Mouse (Mus musculus): ENCODE results near the gene Tigit. TPM values are rescaled to one million over a fixed set of nuclear protein-coding genes. Genes with fewer than 3 reads are reported as not detected.

The Tigit gene
- polyA plus RNA-seq, 1 experiment from 2014 or later = not detected

DNA sequence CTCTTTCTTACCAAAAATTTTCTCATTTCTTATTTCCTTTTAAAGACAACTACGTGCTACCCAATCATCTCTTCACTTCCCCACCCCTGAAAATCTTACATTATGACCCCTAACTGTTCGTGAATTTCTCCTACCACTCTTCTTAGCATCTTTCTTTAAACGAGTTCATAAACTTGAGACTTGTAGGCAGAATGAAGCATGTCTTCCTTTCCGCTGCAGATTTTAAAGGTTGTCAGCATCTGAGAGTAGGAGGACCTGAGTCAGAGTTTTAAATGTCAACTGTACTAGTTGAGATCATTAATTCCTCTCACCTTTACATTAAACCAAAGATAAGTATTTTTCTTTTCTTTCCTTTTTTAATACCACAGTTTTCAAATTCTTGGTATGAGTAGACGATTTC is 35.3 kb downstream of the Tigit start:
- H3K36me3 ChIP-seq (ENCODE audit: control insufficient read depth, insufficient read depth, low read length) = peaks cover 13% of the 10 kb centered on the region; the same call in 1 of the 2 replicates
- H3K4me3 ChIP-seq (ENCODE audit: control insufficient read depth in 1 of 2, insufficient read depth in 1 of 2, low read depth in 1 of 2, low read length in 2 of 2) = no peak overlapping the region
- no peaks in the 10 kb centered on the region for H3K9me3 ChIP-seq (ENCODE audit: control insufficient read depth, low read length)
- peaks cover 2 to 20% of the 10 kb centered on the region in 2 experiments; a peak in 3 of 4 replicates for H3K4me1 ChIP-seq (ENCODE audit: control insufficient read depth in 2 of 2, insufficient read depth in 2 of 2, low read length in 2 of 2)
- no peak overlapping the region for H3K27ac ChIP-seq (replicated peaks in 1 of 2; ENCODE audit: control insufficient read depth in 1 of 2, insufficient read depth in 1 of 2, low read depth in 2 of 2, low read length in 2 of 2)
- H3K27me3 ChIP-seq (ENCODE audit: control insufficient read depth, insufficient read depth, low read length) = no peaks in the 10 kb centered on the region
- no peak overlapping the region for H3K9ac ChIP-seq (ENCODE audit: low read length)
- H3K4me2 ChIP-seq (ENCODE audit: low read length) = no peak overlapping the region
- ATAC-seq (ENCODE audit: insufficient number of reproducible peaks, insufficient read depth, low FRiP score, low read depth) = no peak
- WGBS = 82% methylated on average over 5 of the region's 5 CpGs

DNA sequence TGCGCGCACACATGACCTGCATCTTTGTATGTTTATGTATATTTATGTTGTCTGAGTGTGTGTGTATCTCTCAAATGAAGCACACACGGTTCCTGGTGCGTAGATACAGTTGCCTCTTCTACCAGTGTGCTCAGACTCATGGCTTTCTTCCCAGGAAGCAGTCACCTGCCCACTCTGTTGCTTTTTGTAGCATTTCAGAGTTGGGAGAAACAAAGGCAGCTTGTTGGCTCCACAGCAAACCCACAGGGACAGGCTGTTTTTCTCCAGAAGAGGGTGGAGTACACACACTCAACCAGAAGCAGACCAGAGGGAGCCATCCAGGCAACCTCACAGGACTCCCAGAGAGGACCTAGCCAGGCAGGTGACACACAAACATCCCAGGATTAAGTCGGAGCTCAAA is 38.0 kb downstream of the Tigit start:
- Histone ChIP-seq H3K4me2 (ENCODE audit: low read length) (no peak overlapping the region), H3K9me3 (ENCODE audit: control insufficient read depth, low read length) (no peaks in the 10 kb centered on the region), H3K36me3 (ENCODE audit: control insufficient read depth, insufficient read depth, low read length) (peaks cover 13% of the 10 kb centered on the region; the same call in 1 of the 2 replicates), H3K27me3 (ENCODE audit: control insufficient read depth, insufficient read depth, low read length) (no peaks in the 10 kb centered on the region), H3K9ac (ENCODE audit: low read length) (no peak overlapping the region), H3K4me3 (ENCODE audit: control insufficient read depth in 1 of 2, insufficient read depth in 1 of 2, low read depth in 1 of 2, low read length in 2 of 2) (no peak overlapping the region), H3K27ac (replicated peaks in 1 of 2; ENCODE audit: control insufficient read depth in 1 of 2, insufficient read depth in 1 of 2, low read depth in 2 of 2, low read length in 2 of 2) (no peak overlapping the region), H3K4me1 (ENCODE audit: control insufficient read depth in 2 of 2, insufficient read depth in 2 of 2, low read length in 2 of 2) (peaks cover 0 to 6% of the 10 kb centered on the region in 2 experiments; a peak in 1 of 4 replicates)
- no peak for ATAC-seq (ENCODE audit: insufficient number of reproducible peaks, insufficient read depth, low FRiP score, low read depth)
- WGBS = 84% methylated on average over 5 of the region's 5 CpGs

DNA sequence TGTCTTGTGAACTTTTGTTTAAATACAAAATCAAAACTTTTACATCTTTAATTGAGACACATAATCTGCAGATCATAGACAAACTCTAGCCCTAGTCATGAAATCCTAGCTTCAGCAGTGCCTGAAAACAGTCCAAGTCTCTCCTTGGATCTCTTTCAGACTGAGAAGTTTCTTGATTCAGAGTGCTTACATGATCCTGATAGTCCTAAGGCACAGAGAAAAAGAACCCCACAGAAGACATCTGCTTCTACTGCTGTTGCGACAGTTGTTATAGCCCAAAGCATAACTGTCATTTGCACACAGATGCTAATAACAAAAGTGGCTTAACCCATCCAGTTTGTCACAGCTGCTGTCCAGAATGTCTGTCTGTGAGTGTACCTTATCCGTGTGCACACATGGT is 38.7 kb downstream of the Tigit start:
- H3K4me1 ChIP-seq (ENCODE audit: control insufficient read depth in 2 of 2, insufficient read depth in 2 of 2, low read length in 2 of 2) = peaks cover 0 to 7% of the 10 kb centered on the region in 2 experiments; a peak in 2 of 4 replicates
- H3K27me3 ChIP-seq (ENCODE audit: control insufficient read depth, insufficient read depth, low read length) = no peaks in the 10 kb centered on the region
- no peak overlapping the region for H3K9ac ChIP-seq (ENCODE audit: low read length)
- H3K4me2 ChIP-seq (ENCODE audit: low read length) = no peak overlapping the region
- no peak overlapping the region; a peak in 1 of 4 replicates for H3K27ac ChIP-seq (replicated peaks in 1 of 2; ENCODE audit: control insufficient read depth in 1 of 2, insufficient read depth in 1 of 2, low read depth in 2 of 2, low read length in 2 of 2)
- WGBS = 55% methylated on average over 2 of the region's 2 CpGs
- H3K4me3 ChIP-seq (ENCODE audit: control insufficient read depth in 1 of 2, insufficient read depth in 1 of 2, low read depth in 1 of 2, low read length in 2 of 2) = no peak overlapping the region
- ATAC-seq (ENCODE audit: insufficient number of reproducible peaks, insufficient read depth, low FRiP score, low read depth) = no peak
- H3K36me3 ChIP-seq (ENCODE audit: control insufficient read depth, insufficient read depth, low read length) = peaks cover 13% of the 10 kb centered on the region; the same call in 1 of the 2 replicates
- no peaks in the 10 kb centered on the region for H3K9me3 ChIP-seq (ENCODE audit: control insufficient read depth, low read length)

DNA sequence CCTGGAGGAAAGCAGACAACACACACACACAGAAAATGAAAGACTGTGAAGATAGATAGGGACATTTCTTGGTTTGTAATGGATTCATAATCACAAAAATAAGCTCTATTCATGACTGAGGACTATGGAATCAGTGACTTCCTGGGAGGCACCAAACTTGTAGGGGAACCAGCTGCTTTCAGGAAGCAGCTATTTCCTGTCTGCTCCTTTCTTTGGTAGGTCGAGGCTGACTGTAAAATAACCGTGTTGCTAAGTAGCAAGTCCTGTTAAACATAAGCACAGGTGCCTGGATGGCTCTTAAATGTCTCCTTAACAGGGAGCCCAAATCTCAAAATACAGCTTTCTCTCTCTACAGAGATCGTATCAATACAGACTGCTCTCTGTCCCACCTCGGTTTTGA is 39.1 kb downstream of the Tigit start:
- Histone ChIP-seq H3K4me1 (ENCODE audit: control insufficient read depth in 2 of 2, insufficient read depth in 2 of 2, low read length in 2 of 2) (peaks cover 0 to 7% of the 10 kb centered on the region in 2 experiments; a peak in 2 of 4 replicates), H3K4me2 (ENCODE audit: low read length) (no peak overlapping the region), H3K27ac (replicated peaks in 1 of 2; ENCODE audit: control insufficient read depth in 1 of 2, insufficient read depth in 1 of 2, low read depth in 2 of 2, low read length in 2 of 2) (no peak overlapping the region; a peak in 1 of 4 replicates), H3K4me3 (ENCODE audit: control insufficient read depth in 1 of 2, insufficient read depth in 1 of 2, low read depth in 1 of 2, low read length in 2 of 2) (no peak overlapping the region), H3K9me3 (ENCODE audit: control insufficient read depth, low read length) (no peaks in the 10 kb centered on the region), H3K9ac (ENCODE audit: low read length) (no peak overlapping the region), H3K27me3 (ENCODE audit: control insufficient read depth, insufficient read depth, low read length) (no peaks in the 10 kb centered on the region), H3K36me3 (ENCODE audit: control insufficient read depth, insufficient read depth, low read length) (peaks cover 13% of the 10 kb centered on the region; the same call in 1 of the 2 replicates)
- 62% methylated on average over 4 of the region's 4 CpGs for WGBS
- no peak for ATAC-seq (ENCODE audit: insufficient number of reproducible peaks, insufficient read depth, low FRiP score, low read depth)

DNA sequence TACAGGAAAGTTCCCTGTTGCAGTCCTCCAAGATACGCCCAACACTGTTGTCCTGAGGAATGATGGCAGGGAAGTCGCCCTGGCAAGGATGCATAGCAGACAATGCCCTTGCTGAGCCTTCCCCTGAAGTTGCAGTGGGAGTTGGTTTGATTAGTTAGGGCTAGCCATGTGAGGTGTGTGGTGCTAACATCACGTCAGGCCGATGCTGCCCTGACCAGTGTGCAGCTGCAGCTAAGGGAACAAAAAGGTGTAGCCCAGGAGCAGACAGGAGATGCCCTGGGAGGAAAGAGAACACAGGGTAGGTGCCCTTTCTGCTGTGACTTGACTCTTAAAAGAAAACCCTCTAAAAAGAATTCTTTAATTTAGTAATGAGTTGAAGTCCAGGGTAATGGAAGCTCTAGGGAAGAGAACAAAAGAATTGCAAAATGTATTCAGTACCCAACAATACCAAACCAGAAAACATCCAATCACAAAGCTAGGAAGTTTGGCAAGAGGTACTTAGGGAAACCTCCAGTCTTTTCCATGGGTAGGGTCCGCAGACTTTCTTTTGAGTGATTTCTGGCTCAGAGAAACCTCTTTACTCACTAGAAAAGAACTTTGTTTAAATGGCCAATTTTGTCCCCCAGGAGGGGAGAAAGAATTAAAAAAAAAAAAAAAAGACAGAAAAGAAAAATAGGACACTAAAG is 40.5 kb downstream of the Tigit start:
- no peak overlapping the region for H3K9ac ChIP-seq (ENCODE audit: low read length)
- WGBS = 83% methylated on average over 5 of the region's 5 CpGs
- no peak for ATAC-seq (ENCODE audit: insufficient number of reproducible peaks, insufficient read depth, low FRiP score, low read depth)
- no peak overlapping the region for H3K4me2 ChIP-seq (ENCODE audit: low read length)
- H3K9me3 ChIP-seq (ENCODE audit: control insufficient read depth, low read length) = no peaks in the 10 kb centered on the region
- no peak overlapping the region for H3K27ac ChIP-seq (replicated peaks in 1 of 2; ENCODE audit: control insufficient read depth in 1 of 2, insufficient read depth in 1 of 2, low read depth in 2 of 2, low read length in 2 of 2)
- H3K4me1 ChIP-seq (ENCODE audit: control insufficient read depth in 2 of 2, insufficient read depth in 2 of 2, low read length in 2 of 2) = peaks cover 2 to 7% of the 10 kb centered on the region in 2 experiments; a peak in 2 of 4 replicates
- peaks cover 22% of the 10 kb centered on the region for H3K36me3 ChIP-seq (ENCODE audit: control insufficient read depth, insufficient read depth, low read length)
- H3K27me3 ChIP-seq (ENCODE audit: control insufficient read depth, insufficient read depth, low read length) = no peaks in the 10 kb centered on the region
- H3K4me3 ChIP-seq (ENCODE audit: control insufficient read depth in 1 of 2, insufficient read depth in 1 of 2, low read depth in 1 of 2, low read length in 2 of 2) = no peak overlapping the region

DNA sequence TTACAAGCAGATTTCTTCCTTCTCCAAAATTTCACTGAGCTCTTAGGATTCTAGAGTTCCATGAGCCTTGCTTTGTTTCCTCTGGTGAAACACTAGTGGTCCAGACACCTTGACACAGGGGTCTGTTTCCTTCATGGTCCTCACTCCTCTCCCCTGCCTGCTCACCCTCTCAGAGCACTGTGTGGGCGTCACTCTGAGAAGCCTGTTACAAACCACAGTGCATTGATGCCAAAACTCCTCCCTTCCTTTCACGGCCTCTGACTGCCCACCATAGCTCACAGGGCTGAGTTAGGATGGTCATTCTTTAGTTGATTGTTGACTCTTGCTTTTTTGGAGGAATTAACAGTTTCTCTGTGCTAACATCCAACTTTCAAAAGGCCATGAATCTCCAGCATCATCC is 43.6 kb downstream of the Tigit start:
- no peaks in the 10 kb centered on the region for H3K9me3 ChIP-seq (ENCODE audit: control insufficient read depth, low read length)
- 23% methylated on average over 2 of the region's 2 CpGs for WGBS
- H3K9ac ChIP-seq (ENCODE audit: low read length) = no peak overlapping the region
- H3K27me3 ChIP-seq (ENCODE audit: control insufficient read depth, insufficient read depth, low read length) = no peaks in the 10 kb centered on the region
- no peak for ATAC-seq (ENCODE audit: insufficient number of reproducible peaks, insufficient read depth, low FRiP score, low read depth)
- H3K27ac ChIP-seq (replicated peaks in 1 of 2; ENCODE audit: control insufficient read depth in 1 of 2, insufficient read depth in 1 of 2, low read depth in 2 of 2, low read length in 2 of 2) = no peak overlapping the region
- peaks cover 8 to 23% of the 10 kb centered on the region in 2 experiments for H3K4me1 ChIP-seq (ENCODE audit: control insufficient read depth in 2 of 2, insufficient read depth in 2 of 2, low read length in 2 of 2)
- H3K36me3 ChIP-seq (ENCODE audit: control insufficient read depth, insufficient read depth, low read length) = peaks cover 17% of the 10 kb centered on the region
- H3K4me3 ChIP-seq (ENCODE audit: control insufficient read depth in 1 of 2, insufficient read depth in 1 of 2, low read depth in 1 of 2, low read length in 2 of 2) = no peak overlapping the region
- H3K4me2 ChIP-seq (ENCODE audit: low read length) = no peak overlapping the region

DNA sequence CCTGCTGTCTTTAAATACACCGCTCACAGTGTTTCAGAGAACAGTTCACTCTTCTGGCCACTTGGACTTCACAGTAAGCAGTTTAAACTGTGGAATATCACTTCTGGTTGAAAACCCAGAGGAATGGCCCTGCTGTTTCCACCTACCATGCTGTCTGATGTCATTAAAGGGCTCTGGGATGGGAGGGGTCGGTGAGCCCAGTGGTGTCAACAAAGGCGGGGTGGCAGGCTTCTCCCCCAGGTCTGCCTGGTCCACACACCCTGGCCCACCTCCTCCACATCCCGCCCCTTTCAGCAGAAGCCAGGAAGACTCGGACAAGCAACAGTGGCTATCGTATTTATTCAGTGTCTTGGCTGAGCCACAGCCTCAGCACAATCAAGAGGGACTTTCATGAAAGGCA is 44.7 kb downstream of the Tigit start:
- Histone ChIP-seq H3K36me3 (ENCODE audit: control insufficient read depth, insufficient read depth, low read length) (peaks cover 17% of the 10 kb centered on the region), H3K27me3 (ENCODE audit: control insufficient read depth, insufficient read depth, low read length) (no peaks in the 10 kb centered on the region), H3K9me3 (ENCODE audit: control insufficient read depth, low read length) (no peaks in the 10 kb centered on the region), H3K9ac (ENCODE audit: low read length) (no peak overlapping the region), H3K4me1 (ENCODE audit: control insufficient read depth in 2 of 2, insufficient read depth in 2 of 2, low read length in 2 of 2) (peaks cover 10 to 28% of the 10 kb centered on the region in 2 experiments), H3K4me3 (ENCODE audit: control insufficient read depth in 1 of 2, insufficient read depth in 1 of 2, low read depth in 1 of 2, low read length in 2 of 2) (no peak overlapping the region), H3K27ac (replicated peaks in 1 of 2; ENCODE audit: control insufficient read depth in 1 of 2, insufficient read depth in 1 of 2, low read depth in 2 of 2, low read length in 2 of 2) (0 out of 4 replicates have a peak overlapping the region, but pooled peaks of 1 of the 2 experiments have one; percentile 4), H3K4me2 (ENCODE audit: low read length) (no peak overlapping the region)
- ATAC-seq (ENCODE audit: insufficient number of reproducible peaks, insufficient read depth, low FRiP score, low read depth) = no peak
- WGBS = 50% methylated on average over 6 of the region's 6 CpGs

Data from heart, embryonic 14.5 days (tissue).